Comparison of ENCODE assay signal across 25 mouse cellular contexts in the genomic region with DNA sequence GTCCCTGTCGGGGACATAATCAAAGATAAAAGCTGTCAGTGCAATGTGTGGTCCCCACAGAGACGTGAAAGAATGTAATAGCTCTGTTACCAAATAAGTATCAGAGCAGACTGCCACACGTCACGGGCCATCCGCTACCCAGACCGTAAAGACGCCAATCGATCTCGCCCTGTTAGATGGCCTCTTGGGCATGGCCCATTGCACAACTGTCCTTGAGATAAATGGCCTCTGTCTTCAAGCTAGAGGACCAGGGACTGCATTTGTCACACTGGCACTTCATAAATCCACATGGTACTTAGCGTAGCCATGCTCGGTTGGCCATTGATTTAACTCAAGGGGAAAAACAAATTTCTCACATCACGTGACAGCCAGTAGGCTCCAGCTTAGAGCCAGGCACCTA. TPM values are rescaled to one million over a fixed set of nuclear protein-coding genes. Genes with fewer than 3 reads are reported as not detected.
DNase-seq lines count a peak whose midpoint lies in the region; ATAC-seq lines count a peak whose summit lies in the region.
"Had no signal": no experiment of that assay in that cellular context is flagged by ENCODE, and none has a peak within 500 bp of the region (broad histone marks: within the 10 kb centered on the region; RNA-seq: fewer than 3 reads in every experiment).

No protein-coding gene starts in this region.

- H3K4me2 ChIP-seq in kidney, embryonic 16.5 days (replicated peaks; ENCODE audit: low read depth, low read length): no peak overlapping the region
- H3K4me2 ChIP-seq in hindbrain, embryonic 15.5 days: no peak overlapping the region
- H3K4me2 ChIP-seq: heart, embryonic 12.5 days; limb, embryonic 15.5 days; lung, embryonic 14.5 days; midbrain, embryonic 15.5 days had no signal

- no peak for DNase-seq in kidney, postnatal 10 days
- DNase-seq in adrenal gland, adult 8-10 months: peak; percentile 85
- DNase-seq in adrenal gland, postnatal 14 days: peak; percentile 73
- no peak for DNase-seq in testis, postnatal 10 days (ENCODE audit: low spot score)
- no peak for DNase-seq in layer of hippocampus, postnatal 36 days
- DNase-seq: cerebellum, adult 8-10 months; cerebellum, postnatal 36 days; heart, adult 11 months; heart, postnatal 10 days; kidney, adult 18-20 months; left cerebral cortex, postnatal 4 days; lung, embryonic 14.5 days; lung, postnatal 4 days; right cerebral cortex, postnatal 14 days had no signal

- H3K4me3 ChIP-seq in kidney, embryonic 16.5 days (ENCODE audit: low read length): no peak overlapping the region
- no peak overlapping the region for H3K4me3 ChIP-seq in hindbrain, embryonic 15.5 days
- H3K4me3 ChIP-seq: heart, embryonic 12.5 days; limb, embryonic 15.5 days; midbrain, embryonic 15.5 days had no signal

- no peaks in the 10 kb centered on the region for H3K9me3 ChIP-seq in kidney, embryonic 16.5 days (ENCODE audit: low read length)
- no peaks in the 10 kb centered on the region for H3K9me3 ChIP-seq in hindbrain, embryonic 15.5 days
- H3K9me3 ChIP-seq: heart, embryonic 12.5 days; limb, embryonic 15.5 days; midbrain, embryonic 15.5 days had no signal

- no peak overlapping the region for H3K9ac ChIP-seq in kidney, embryonic 16.5 days (replicated peaks; ENCODE audit: low read length)
- H3K9ac ChIP-seq in hindbrain, embryonic 15.5 days: no peak overlapping the region
- H3K9ac ChIP-seq: heart, embryonic 12.5 days; limb, embryonic 15.5 days; liver, embryonic 14.5 days; lung, embryonic 14.5 days; midbrain, embryonic 15.5 days had no signal

- ATAC-seq in kidney, embryonic 16.5 days (ENCODE audit: low FRiP score, low TSS enrichment): peak; percentile 84
- ATAC-seq in hindbrain, embryonic 15.5 days (ENCODE audit: low FRiP score, low read depth): peak; percentile 63; the same call in 1 of the 2 replicates
- ATAC-seq: forebrain, embryonic 14.5 days; midbrain, embryonic 15.5 days had no signal

- no peaks in the 10 kb centered on the region for H3K36me3 ChIP-seq in kidney, embryonic 16.5 days (ENCODE audit: insufficient read depth, low read length)
- no peaks in the 10 kb centered on the region for H3K36me3 ChIP-seq in hindbrain, embryonic 15.5 days
- H3K36me3 ChIP-seq: heart, embryonic 12.5 days; midbrain, embryonic 15.5 days had no signal

- peaks cover 3% of the 10 kb centered on the region; the same call in 1 of the 2 replicates for H3K4me1 ChIP-seq in kidney, embryonic 16.5 days (ENCODE audit: insufficient read depth, low read length)
- H3K4me1 ChIP-seq in hindbrain, embryonic 15.5 days (replicated peaks): peaks cover 8% of the 10 kb centered on the region; the same call in 1 of the 2 replicates
- H3K4me1 ChIP-seq: heart, embryonic 12.5 days; limb, embryonic 15.5 days; midbrain, embryonic 15.5 days had no signal

- no peak overlapping the region for H3K27ac ChIP-seq in kidney, embryonic 16.5 days (ENCODE audit: low read length)
- H3K27ac ChIP-seq in hindbrain, embryonic 15.5 days (replicated peaks): no peak overlapping the region
- H3K27ac ChIP-seq: limb, embryonic 15.5 days; liver, embryonic 14.5 days; midbrain, embryonic 15.5 days; stomach, postnatal 0 days had no signal

- WGBS in kidney, embryonic 16.5 days: 24% methylated on average over 12 of the region's 12 CpGs
- 57% methylated on average over 12 of the region's 12 CpGs for WGBS in hindbrain, embryonic 15.5 days

- H3K27me3 ChIP-seq in kidney, embryonic 16.5 days (ENCODE audit: insufficient read depth, low read length): no peaks in the 10 kb centered on the region
- H3K27me3 ChIP-seq in hindbrain, embryonic 15.5 days: no peaks in the 10 kb centered on the region
- H3K27me3 ChIP-seq: heart, embryonic 12.5 days; limb, embryonic 15.5 days; midbrain, embryonic 15.5 days had no signal

RNA-seq across cellular contexts. Expression of a gene that starts 15.3 kb away (rescaled TPM):
- 0.44 and 0.46 TPM in 2 replicates for polyA plus RNA-seq in kidney, embryonic 16.5 days (2015; fragmentation: Nextera tagmentation; extraction: Ambion mirVana)
- total RNA-seq in adrenal gland, adult 8-10 months (2022): under 1 TPM; 0.38 to 0.51 (median 0.42) TPM
- 0.44 and 0.64 TPM in 2 replicates for total RNA-seq in adrenal gland, postnatal 14 days (2021)
- 2.5 and 3.1 TPM in 2 replicates for polyA plus RNA-seq in hindbrain, embryonic 15.5 days (2015; fragmentation: Nextera tagmentation; extraction: Ambion mirVana)
- total RNA-seq in layer of hippocampus, postnatal 36 days (2021): 1 to 10 TPM in 1 of 2 experiments, under 1 TPM in 1; 0.99 to 1.9 TPM
- total RNA-seq: gastrocnemius, adult 8-10 months; megakaryocyte-erythroid progenitor cell, adult 5-6 weeks; MEL had no signal

RNA-seq across cellular contexts. Expression of a gene that starts 36.6 kb away (rescaled TPM):
- polyA plus RNA-seq in kidney, embryonic 16.5 days (2015; fragmentation: Nextera tagmentation; extraction: Ambion mirVana): 20.4 and 21.5 TPM in 2 replicates
- total RNA-seq in adrenal gland, adult 8-10 months (2022): 100 to 1,000 TPM in 2 of 4 experiments, 10 to 100 TPM in 2; 75.1 to 107 (median 88.6) TPM
- 61.7 and 64.7 TPM in 2 replicates for total RNA-seq in adrenal gland, postnatal 14 days (2021)
- polyA plus RNA-seq in hindbrain, embryonic 15.5 days (2015; fragmentation: Nextera tagmentation; extraction: Ambion mirVana): 31.6 and 35.1 TPM in 2 replicates
- total RNA-seq in layer of hippocampus, postnatal 36 days (2021): 10 to 100 TPM; 29.5 to 30.6 TPM

RNA-seq across cellular contexts. Expression of a gene that starts 43.5 kb away (rescaled TPM):
- polyA plus RNA-seq in kidney, embryonic 16.5 days (2015; fragmentation: Nextera tagmentation; extraction: Ambion mirVana): 802 and 841 TPM in 2 replicates
- total RNA-seq in adrenal gland, adult 8-10 months (2022): 1,000 to 10,000 TPM; 1,051 to 1,434 (median 1,137) TPM
- 1,048 and 1,188 TPM in 2 replicates for total RNA-seq in adrenal gland, postnatal 14 days (2021)
- polyA plus RNA-seq in hindbrain, embryonic 15.5 days (2015; fragmentation: Nextera tagmentation; extraction: Ambion mirVana): 747 and 837 TPM in 2 replicates
- 100 to 1,000 TPM; 846 to 926 TPM for total RNA-seq in layer of hippocampus, postnatal 36 days (2021)

RNA-seq across cellular contexts. Expression of a gene that starts 53.3 kb away (rescaled TPM):
- polyA plus RNA-seq in kidney, embryonic 16.5 days (2015; fragmentation: Nextera tagmentation; extraction: Ambion mirVana): 0.22 and 0.46 TPM in 2 replicates
- total RNA-seq in adrenal gland, adult 8-10 months (2022): 1 to 10 TPM in 1 of 4 experiments, under 1 TPM in 3; 0.38 to 1.3 (median 0.76) TPM
- 0.41 and 0.56 TPM in 2 replicates for total RNA-seq in adrenal gland, postnatal 14 days (2021)
- 0.51 and 0.93 TPM in 2 replicates for polyA plus RNA-seq in hindbrain, embryonic 15.5 days (2015; fragmentation: Nextera tagmentation; extraction: Ambion mirVana)
- total RNA-seq in layer of hippocampus, postnatal 36 days (2021): 1 to 10 TPM; 4.0 to 6.1 TPM
- total RNA-seq: megakaryocyte-erythroid progenitor cell, adult 5-6 weeks; MEL had no signal

Comparison
In these comparisons a context has a peak if more than half of its experiments do, and no peak if none do; other contexts are left out.
1. DNase-seq: peak in adrenal gland, adult 8-10 months (single experiment) and adrenal gland, postnatal 14 days (single experiment); none in kidney, postnatal 10 days (single experiment), testis, postnatal 10 days (single experiment) and layer of hippocampus, postnatal 36 days (0 of 2).